Mouse (Mus musculus): Measurements from ENCODE around the gene Zfp112. TPM values are rescaled to one million over a fixed set of nuclear protein-coding genes. Genes with fewer than 3 reads are reported as not detected.

The Zfp112 gene
- total RNA-seq, 2 experiments from 2014 or later = 10.6 to 11.2 TPM

Other genes with a start within 250 kb of the Zfp112 start
- gene Vmn1r177, start 245.9 kb upstream of the Zfp112 start, total RNA-seq (2021) = not detected
- not detected for gene Vmn1r178, start 220.3 kb upstream of the Zfp112 start, total RNA-seq (2021)
- gene Vmn1r179, start 185.3 kb upstream of the Zfp112 start, total RNA-seq (2021) = not detected
- not detected for gene Vmn1r180, start 161.7 kb upstream of the Zfp112 start, total RNA-seq (2021)
- gene Vmn1r181, start 137.7 kb upstream of the Zfp112 start, total RNA-seq (2021) = not detected
- gene V1rd19, start 110.6 kb upstream of the Zfp112 start, total RNA-seq (2021) = not detected
- gene Vmn1r183, start 59.1 kb upstream of the Zfp112 start, total RNA-seq (2021) = not detected
- 10 to 100 TPM; 45.3 to 48.6 TPM for gene Zfp180, start 30.4 kb upstream of the Zfp112 start, total RNA-seq (2021)
- 10 to 100 TPM; 19.4 to 22.5 TPM for gene Zfp235, start 21.9 kb downstream of the Zfp112 start, total RNA-seq (2021)
- 1 to 10 TPM; 2.9 to 4.1 TPM for gene Zfp114, start 62.7 kb downstream of the Zfp112 start, total RNA-seq (2021)
- 10 to 100 TPM; 13.1 to 13.2 TPM for gene Zfp111, start 99.1 kb downstream of the Zfp112 start, total RNA-seq (2021)
- 1 to 10 TPM; 9.2 to 10.0 TPM for gene Zfp109, start 125.2 kb downstream of the Zfp112 start, total RNA-seq (2021)
- 1 to 10 TPM; 8.0 TPM for gene Zfp108, start 142.5 kb downstream of the Zfp112 start, total RNA-seq (2021)
- 10 to 100 TPM; 13.4 to 14.4 TPM for gene Zfp93, start 158.1 kb downstream of the Zfp112 start, total RNA-seq (2021)
- gene Zfp61, start 188.9 kb downstream of the Zfp112 start, total RNA-seq (2021) = 10 to 100 TPM; 19.8 to 24.9 TPM
- 10 to 100 TPM; 12.1 to 12.7 TPM for gene Zfp94, start 204.4 kb downstream of the Zfp112 start, total RNA-seq (2021)
- not detected for gene Tescl, start 221.6 kb downstream of the Zfp112 start, total RNA-seq (2021)
- not detected for gene Lypd5, start 236.9 kb downstream of the Zfp112 start, total RNA-seq (2021)

All from layer of hippocampus, adult 18-20 months (tissue).